Mouse (Mus musculus): Measurements from ENCODE around the gene Gm44502. TPM values are rescaled to one million over a fixed set of nuclear protein-coding genes. Genes with fewer than 3 reads are reported as not detected.
A peak's percentile ranks its signal among the peaks of the same experiment; 100 is the strongest.
"Not testable (repeated sequence)": the region's sequence is repeated elsewhere in the genome, so short reads cannot be mapped to it uniquely, and the experiment has no call there.

Gene Gm44502
- polyA plus RNA-seq, 1 experiment, result 1.1 TPM

GRCm38 (mm10) chr15:89432946-89433345 is 3.5 kb upstream of the Gm44502 start:
- no peak overlapping the region for H3K27ac ChIP-seq (ENCODE audit: insufficient read depth, low read depth, low read length)
- TF ChIP-seq CTCF (conservative IDR thresholded peaks at IDR 0.05; ENCODE audit: insufficient read depth, insufficient read length, low read depth, low read length) (no peak), POLR2A (IDR thresholded peaks at IDR 0.05; ENCODE audit: low read depth, low read length) (no peak)
- no peaks in the 10 kb centered on the region for H3K36me3 ChIP-seq (ENCODE audit: control insufficient read depth, insufficient read depth, low read length)
- WGBS, result 70% methylated on average over 4 of the region's 4 CpGs
- no peak overlapping the region for H3K4me3 ChIP-seq (ENCODE audit: insufficient read depth, low read depth, low read length)
- no peaks in the 10 kb centered on the region for H3K4me1 ChIP-seq (ENCODE audit: control insufficient read depth, insufficient read depth, low read length)
- DNase-seq, result no peak
- H3K27me3 ChIP-seq (replicated peaks; ENCODE audit: control insufficient read depth, insufficient read depth, low read length), result no peaks in the 10 kb centered on the region

GRCm38 (mm10) chr15:89431806-89432205 is 2.3 kb upstream of the Gm44502 start:
- 88% methylated on average over 6 of the region's 6 CpGs for WGBS
- H3K4me1 ChIP-seq (ENCODE audit: control insufficient read depth, insufficient read depth, low read length), result no peaks in the 10 kb centered on the region
- no peak overlapping the region for H3K4me3 ChIP-seq (ENCODE audit: insufficient read depth, low read depth, low read length)
- TF ChIP-seq POLR2A (IDR thresholded peaks at IDR 0.05; ENCODE audit: low read depth, low read length) (no peak), CTCF (conservative IDR thresholded peaks at IDR 0.05; ENCODE audit: insufficient read depth, insufficient read length, low read depth, low read length) (no peak)
- no peak for DNase-seq
- H3K27ac ChIP-seq (ENCODE audit: insufficient read depth, low read depth, low read length), result no peak overlapping the region
- H3K36me3 ChIP-seq (ENCODE audit: control insufficient read depth, insufficient read depth, low read length), result no peaks in the 10 kb centered on the region
- H3K27me3 ChIP-seq (replicated peaks; ENCODE audit: control insufficient read depth, insufficient read depth, low read length), result no peaks in the 10 kb centered on the region

GRCm38 (mm10) chr15:89431271-89431670 is 1.8 kb upstream of the Gm44502 start:
- no peak for TF ChIP-seq CTCF (conservative IDR thresholded peaks at IDR 0.05; ENCODE audit: insufficient read depth, insufficient read length, low read depth, low read length)
- Histone ChIP-seq H3K4me1 (ENCODE audit: control insufficient read depth, insufficient read depth, low read length) (no peaks in the 10 kb centered on the region), H3K27me3 (replicated peaks; ENCODE audit: control insufficient read depth, insufficient read depth, low read length) (no peaks in the 10 kb centered on the region), H3K36me3 (ENCODE audit: control insufficient read depth, insufficient read depth, low read length) (no peaks in the 10 kb centered on the region), H3K4me3 (ENCODE audit: insufficient read depth, low read depth, low read length) (no peak overlapping the region), H3K27ac (ENCODE audit: insufficient read depth, low read depth, low read length) (no peak overlapping the region)
- WGBS, result 58% methylated on average over 3 of the region's 3 CpGs
- no peak for DNase-seq

GRCm38 (mm10) chr15:89430771-89431170 is 1.3 kb upstream of the Gm44502 start:
- not testable (repeated sequence) for H3K4me1 ChIP-seq (ENCODE audit: control insufficient read depth, insufficient read depth, low read length); H3K36me3 ChIP-seq (ENCODE audit: control insufficient read depth, insufficient read depth, low read length); H3K27me3 ChIP-seq (replicated peaks; ENCODE audit: control insufficient read depth, insufficient read depth, low read length); DNase-seq; H3K4me3 ChIP-seq (ENCODE audit: insufficient read depth, low read depth, low read length); H3K27ac ChIP-seq (ENCODE audit: insufficient read depth, low read depth, low read length)
- WGBS, result 80% methylated on average over 9 of the region's 9 CpGs

DNA sequence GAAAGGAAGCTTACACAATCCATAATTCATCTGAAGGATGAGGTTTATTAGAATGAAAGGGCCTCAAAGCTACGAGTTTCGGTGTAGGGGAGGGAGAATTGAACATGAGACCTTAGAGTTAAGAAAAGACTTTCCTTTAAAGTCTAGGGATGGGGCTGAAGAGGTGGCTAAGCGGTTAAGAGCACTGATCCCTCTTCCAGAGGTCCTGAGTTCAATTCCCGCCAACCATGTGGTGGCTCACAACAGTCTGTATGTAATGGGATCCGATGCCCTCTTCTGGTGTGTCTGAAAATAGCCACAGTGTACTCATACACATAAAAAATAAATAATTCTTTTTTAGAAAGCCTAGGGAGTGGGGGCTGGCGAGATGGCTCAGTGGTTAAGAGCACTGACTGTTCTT is 845 bp upstream of the Gm44502 start:
- WGBS, result 48% methylated on average over 6 of the region's 6 CpGs
- no peak for TF ChIP-seq POLR2A (IDR thresholded peaks at IDR 0.05; ENCODE audit: low read depth, low read length)
- no peak for TF ChIP-seq CTCF (conservative IDR thresholded peaks at IDR 0.05; ENCODE audit: insufficient read depth, insufficient read length, low read depth, low read length)
- no peak for DNase-seq
- Histone ChIP-seq H3K27ac (ENCODE audit: insufficient read depth, low read depth, low read length) (no peak overlapping the region), H3K27me3 (replicated peaks; ENCODE audit: control insufficient read depth, insufficient read depth, low read length) (no peaks in the 10 kb centered on the region), H3K36me3 (ENCODE audit: control insufficient read depth, insufficient read depth, low read length) (no peaks in the 10 kb centered on the region), H3K4me3 (ENCODE audit: insufficient read depth, low read depth, low read length) (peak overlapping the region; percentile 83; the same call in 1 of the 2 replicates), H3K4me1 (ENCODE audit: control insufficient read depth, insufficient read depth, low read length) (no peaks in the 10 kb centered on the region)

GRCm38 (mm10) chr15:89428821-89429351 is 610 bp downstream of the Gm44502 start:
- H3K27ac ChIP-seq (ENCODE audit: insufficient read depth, low read depth, low read length), result no peak overlapping the region
- TF ChIP-seq POLR2A (IDR thresholded peaks at IDR 0.05; ENCODE audit: low read depth, low read length), result no peak
- no peak for TF ChIP-seq CTCF (conservative IDR thresholded peaks at IDR 0.05; ENCODE audit: insufficient read depth, insufficient read length, low read depth, low read length)
- peak overlapping the region; percentile 83 for H3K4me3 ChIP-seq (ENCODE audit: insufficient read depth, low read depth, low read length)
- H3K36me3 ChIP-seq (ENCODE audit: control insufficient read depth, insufficient read depth, low read length), result no peaks in the 10 kb centered on the region
- DNase-seq, result no peak
- no peaks in the 10 kb centered on the region for H3K27me3 ChIP-seq (replicated peaks; ENCODE audit: control insufficient read depth, insufficient read depth, low read length)
- WGBS, result 4% methylated on average over 22 of the region's 22 CpGs
- H3K4me1 ChIP-seq (ENCODE audit: control insufficient read depth, insufficient read depth, low read length), result no peaks in the 10 kb centered on the region

DNA sequence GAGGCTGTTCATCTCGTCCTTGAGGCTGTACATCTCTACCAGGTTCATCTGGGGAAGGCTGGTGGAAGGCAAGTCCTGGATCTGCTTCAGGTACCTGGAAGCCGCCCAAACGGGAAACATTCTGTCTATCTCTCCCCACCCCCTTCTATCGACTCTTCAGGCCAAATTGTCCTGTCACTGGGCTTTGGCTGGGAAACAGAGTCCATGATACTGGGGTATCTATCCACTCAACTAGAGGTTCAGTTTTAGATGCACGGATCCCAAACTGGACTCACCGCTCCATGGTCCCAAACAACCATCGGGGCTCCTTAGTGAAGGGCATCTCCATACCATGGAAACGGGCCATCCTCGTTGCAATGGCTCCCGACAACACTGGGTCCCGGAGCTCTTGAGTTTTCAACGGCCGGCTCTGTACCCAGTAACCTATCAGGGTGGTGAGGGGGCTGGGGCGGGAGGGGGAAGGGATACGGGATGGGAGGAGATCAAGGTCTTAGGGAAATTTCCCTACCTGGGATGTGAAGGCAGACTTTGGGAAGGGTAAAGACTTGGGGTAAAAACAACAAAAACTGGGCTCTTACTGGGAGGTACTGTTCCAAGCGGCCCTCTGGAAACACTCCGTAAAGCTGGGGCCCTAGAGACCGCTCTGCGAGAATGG is 1.2 kb downstream of the Gm44502 start:
- Histone ChIP-seq H3K4me1 (ENCODE audit: control insufficient read depth, insufficient read depth, low read length) (no peaks in the 10 kb centered on the region), H3K27ac (ENCODE audit: insufficient read depth, low read depth, low read length) (no peak overlapping the region), H3K4me3 (ENCODE audit: insufficient read depth, low read depth, low read length) (peak overlapping the region; percentile 83), H3K36me3 (ENCODE audit: control insufficient read depth, insufficient read depth, low read length) (no peaks in the 10 kb centered on the region), H3K27me3 (replicated peaks; ENCODE audit: control insufficient read depth, insufficient read depth, low read length) (no peaks in the 10 kb centered on the region)
- 88% methylated on average over 19 of the region's 19 CpGs for WGBS
- no peak for DNase-seq
- TF ChIP-seq POLR2A (IDR thresholded peaks at IDR 0.05; ENCODE audit: low read depth, low read length) (no peak), CTCF (conservative IDR thresholded peaks at IDR 0.05; ENCODE audit: insufficient read depth, insufficient read length, low read depth, low read length) (no peak)

Measured in kidney, adult 2 months (tissue).